Mouse (Mus musculus) cerebellum, adult 9-10 months (tissue): ENCODE results near the gene Tex29.

ENCODE experiments used
- DNase-seq: peaks from one replicate; pipeline ENCODE4 v3.0.0; 2022

The Tex29 gene

DNA sequence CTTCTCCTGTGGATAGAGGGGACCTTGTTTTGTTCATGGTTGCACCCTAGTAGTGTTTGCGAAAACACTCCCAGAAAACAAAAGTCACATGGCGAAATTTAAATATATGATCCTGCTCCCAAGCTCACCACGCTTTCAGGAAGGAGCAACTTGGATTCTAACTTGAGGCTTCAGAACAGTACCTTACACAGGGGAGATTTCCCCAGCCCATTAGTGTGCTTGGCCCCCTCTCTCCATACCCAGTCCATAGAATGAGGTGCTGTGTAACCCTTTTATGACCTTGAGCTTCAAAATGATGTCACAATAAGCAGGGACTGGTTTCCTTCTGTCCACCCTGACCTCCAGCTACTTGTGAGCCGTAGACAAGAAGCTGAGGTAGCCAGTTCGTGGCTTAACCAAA lies at the start of gene Tex29:
Gene Tex29, plus strand, starts transcription at position 301 of the 400 bp plus-strand sequence.
- no peak for DNase-seq

DNA sequence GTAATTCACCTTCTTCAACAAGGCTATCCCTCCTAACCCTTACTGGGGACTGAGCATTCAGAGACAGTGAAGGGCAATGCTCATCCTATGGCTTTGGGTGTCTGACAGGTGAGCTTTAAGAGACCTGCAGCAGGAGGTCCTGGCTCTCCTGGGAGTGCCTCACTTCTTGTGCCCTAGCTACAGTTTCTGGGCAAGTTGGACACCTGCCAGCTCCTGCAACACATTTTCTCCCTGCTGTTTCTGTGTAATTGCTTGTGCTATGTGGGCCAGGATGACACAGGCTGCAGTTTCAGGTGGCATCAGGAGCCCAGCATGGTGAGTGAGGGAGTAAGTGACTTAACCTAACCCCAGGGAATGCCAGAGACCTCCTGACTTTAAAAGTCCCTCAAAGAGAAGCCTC lies 45.3 kb upstream of the Tex29 start:
- DNase-seq = peak; percentile 87

DNA sequence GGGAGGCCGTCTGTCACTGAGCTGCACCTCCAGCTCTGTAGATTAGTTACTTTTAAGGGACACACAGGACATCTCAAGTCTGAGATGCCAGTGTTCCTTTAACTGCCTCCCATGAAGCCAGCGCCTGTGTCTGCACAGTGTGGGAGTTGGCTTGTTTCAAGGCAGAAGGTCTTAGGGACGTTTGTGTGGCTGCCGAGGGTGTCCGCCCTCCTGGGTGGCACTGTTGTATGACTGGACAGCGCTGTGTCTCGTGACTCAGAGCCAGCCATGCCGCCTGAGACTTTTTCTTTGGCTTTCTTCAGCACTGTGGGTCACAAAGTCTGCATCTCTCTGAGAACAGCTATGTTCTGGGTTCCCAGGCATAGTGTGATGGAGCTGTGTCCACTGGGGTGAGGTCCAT lies 43.1 kb upstream of the Tex29 start:
- DNase-seq = no peak

- DNase-seq = peak; percentile 74
These were observed 42.4 kb upstream of the Tex29 start for GRCm38 (mm10) chr8:11797729-11798479.

GRCm38 (mm10) chr8:11798480-11798867 lies 41.8 kb upstream of the Tex29 start:
- no peak for DNase-seq

DNA sequence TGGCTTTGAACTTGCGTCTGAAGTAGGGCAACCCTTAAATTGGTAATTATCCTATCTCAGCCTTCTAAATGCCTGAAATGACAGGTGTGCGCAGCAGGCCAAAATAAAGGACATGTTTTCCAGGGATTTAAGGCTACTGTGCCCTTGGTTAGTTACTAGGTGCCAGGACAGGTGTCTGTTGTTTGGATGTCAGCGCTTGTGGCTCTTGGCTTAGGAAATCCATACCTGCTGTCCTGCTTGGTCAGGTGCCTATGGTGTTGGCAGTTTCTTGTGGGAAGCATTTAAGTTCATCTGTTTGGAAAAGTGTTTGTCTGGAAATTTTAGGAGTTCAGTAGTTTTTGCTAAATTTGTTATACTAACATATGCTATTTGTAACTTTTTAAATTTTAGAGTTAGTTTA lies 41.2 kb upstream of the Tex29 start:
- no peak for DNase-seq

- DNase-seq = no peak
These were observed 39.8 kb upstream of the Tex29 start for GRCm38 (mm10) chr8:11800481-11800880.

DNA sequence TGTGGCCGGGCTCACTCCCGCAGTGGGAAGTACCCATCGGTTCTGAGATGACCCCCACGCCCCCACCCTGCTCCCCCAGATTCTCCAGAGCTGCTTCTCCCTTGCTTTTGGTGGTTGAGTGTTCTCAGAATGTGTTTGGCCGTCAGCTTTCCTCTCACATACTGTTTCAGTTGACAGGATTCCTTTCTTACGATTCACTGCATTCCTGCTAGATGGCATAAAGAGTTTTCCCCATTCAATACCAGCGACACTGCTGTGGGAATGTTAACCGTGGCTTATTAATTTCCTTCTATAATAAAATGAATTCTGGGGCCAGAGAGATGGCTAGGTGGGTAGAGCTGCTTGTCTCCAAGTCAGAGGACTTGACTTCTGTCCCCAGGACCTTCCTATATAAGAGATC lies 38.7 kb upstream of the Tex29 start:
- DNase-seq = no peak

- DNase-seq = no peak
These were observed 35.4 kb upstream of the Tex29 start for GRCm38 (mm10) chr8:11804914-11805313.

DNA sequence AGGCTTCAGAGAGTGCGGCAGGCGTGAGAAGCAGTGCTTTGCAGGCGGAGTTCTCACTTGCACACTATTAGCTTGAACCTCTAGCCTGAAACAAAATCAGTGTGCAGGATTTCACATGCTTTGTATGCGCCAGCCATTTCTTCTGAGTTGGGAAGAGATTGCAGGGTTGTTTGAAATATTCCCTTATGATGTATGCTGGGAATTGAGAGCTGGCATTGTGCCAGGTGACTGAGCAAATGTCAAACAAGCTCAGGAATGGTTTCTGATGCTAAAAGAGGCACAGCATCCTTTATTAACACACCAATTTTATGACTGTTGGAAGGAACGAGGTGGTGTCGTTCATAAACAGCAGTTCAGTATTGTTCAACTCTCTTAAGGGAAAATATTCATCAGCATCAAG lies 34.0 kb upstream of the Tex29 start:
- DNase-seq = no peak

GRCm38 (mm10) chr8:11807361-11807760 lies 32.9 kb upstream of the Tex29 start:
- DNase-seq = no peak

GRCm38 (mm10) chr8:11808047-11808446 lies 32.2 kb upstream of the Tex29 start:
- no peak for DNase-seq

DNA sequence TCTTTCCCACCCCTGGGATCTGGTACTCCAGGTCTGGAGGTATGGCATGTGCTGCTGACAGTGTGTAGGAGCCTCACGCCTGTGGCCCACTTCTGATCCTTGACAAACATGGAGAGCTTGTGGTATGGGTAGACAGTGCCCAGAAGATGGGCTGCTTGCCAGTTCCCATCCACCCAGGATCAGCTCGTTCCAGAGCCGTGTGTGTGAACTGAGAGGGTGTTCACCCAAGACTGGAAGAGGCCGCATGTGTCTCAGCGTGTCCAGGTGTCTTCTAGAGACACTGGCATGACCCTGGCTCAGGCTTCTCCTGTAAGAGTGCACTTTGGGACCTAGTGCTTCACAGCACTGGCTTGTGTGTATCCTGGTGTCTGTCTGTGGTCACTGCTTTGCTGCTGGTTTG lies 29.8 kb upstream of the Tex29 start:
- no peak for DNase-seq

DNA sequence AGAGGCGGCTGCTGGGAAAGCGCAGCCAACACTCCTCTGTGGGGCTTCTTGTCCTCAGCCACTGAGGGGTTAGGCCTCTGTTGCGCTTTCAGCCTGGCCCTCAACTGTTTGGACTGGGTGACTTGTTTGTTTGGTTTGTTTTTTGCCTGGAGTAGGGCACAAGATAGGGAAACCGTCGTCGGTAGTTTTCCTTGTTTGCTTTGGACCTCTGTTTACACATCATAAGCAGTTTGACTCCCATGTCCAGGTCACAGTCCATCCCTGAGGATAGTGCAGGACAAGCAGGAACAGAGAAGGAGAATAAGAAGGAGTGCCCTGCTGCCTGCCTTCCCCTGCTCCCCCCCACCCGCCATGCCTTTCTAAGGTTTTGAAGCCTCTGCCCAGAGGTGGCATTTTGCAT lies 26.5 kb upstream of the Tex29 start:
- no peak for DNase-seq

DNA sequence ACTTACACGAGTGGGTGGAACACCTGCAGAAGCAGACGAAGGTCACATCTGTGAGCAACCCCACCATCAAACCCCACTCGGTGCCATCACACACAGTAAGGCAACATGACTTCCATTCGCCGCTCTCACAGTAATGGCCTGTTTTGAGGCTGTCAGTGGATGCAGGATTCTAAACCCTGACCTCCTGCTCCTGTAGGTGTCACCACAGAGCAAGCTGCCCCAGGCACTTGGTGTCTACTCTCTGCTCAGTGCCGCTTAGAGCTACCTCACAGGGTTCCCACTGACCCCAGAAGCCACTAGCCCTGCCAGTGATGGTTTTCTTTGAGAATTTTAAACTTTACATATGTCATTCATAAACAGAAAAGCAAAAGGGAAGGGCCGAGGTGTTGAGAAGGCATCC lies 25.1 kb upstream of the Tex29 start:
- DNase-seq = no peak

GRCm38 (mm10) chr8:11820136-11820535 lies 20.1 kb upstream of the Tex29 start:
- DNase-seq = no peak

GRCm38 (mm10) chr8:11820568-11820967 lies 19.7 kb upstream of the Tex29 start:
- DNase-seq = no peak

DNA sequence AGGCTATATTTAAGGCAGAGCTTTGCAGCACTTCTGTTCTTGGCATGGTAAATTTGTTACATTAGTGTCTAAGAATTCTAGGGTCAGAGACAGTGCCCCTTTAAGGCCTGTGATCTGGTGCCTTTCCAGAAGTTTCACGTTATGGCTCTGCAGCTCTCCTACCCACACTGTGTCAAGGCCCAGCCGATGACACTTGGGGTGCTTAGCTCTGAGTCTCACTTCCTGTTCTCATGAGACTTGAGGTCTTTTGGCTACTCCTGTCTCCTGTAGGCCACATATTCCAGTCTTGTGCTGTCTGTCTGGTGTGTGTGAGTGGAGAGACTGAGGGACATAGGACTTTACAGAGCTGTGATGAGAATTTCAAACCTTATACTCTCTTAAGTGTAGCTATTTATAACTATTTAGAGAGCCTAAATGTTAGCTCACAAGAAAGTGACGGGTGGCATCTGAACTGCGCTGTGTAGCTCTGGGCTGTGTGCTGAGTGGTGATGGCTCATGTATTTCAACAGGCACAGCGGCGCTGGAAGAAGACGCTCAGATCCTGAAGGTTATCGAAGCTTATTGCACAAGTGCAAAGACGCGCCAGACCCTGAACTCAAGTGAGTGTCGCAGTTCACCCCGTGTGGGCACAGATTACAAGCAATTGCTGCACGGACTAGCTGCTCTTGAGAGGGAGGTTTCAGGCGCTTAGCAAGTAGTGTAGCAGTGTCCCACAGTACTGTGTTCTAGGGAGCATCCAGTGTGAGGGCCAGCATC lies 18.6 kb upstream of the Tex29 start:
- no peak for DNase-seq

DNA sequence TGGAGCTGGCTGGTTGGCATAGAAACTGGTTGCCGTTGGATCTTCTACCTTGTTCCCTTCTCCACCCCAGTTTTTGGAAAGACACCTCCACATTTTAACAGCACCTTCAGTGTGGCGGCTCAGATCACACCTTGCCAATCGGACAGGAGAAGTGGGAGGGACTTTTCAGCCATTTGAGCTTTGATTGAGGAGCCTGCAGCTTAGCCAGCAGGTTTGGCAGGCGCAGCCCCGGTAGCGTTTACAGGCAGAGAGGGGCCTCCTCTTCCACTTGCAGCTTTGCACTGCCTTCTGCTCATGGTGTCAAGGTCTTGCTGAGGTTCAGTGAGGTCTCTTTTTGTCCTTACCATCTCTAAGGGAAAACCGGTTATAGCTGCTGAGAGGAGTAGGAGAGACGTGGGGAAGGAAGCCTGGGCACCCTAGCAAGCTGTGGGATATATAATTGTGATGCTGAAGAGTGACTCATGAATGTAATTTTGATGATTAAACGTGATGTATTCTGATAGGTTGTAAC lies 17.7 kb upstream of the Tex29 start:
- no peak for DNase-seq

GRCm38 (mm10) chr8:11825756-11826155 lies 14.5 kb upstream of the Tex29 start:
- DNase-seq = no peak

DNA sequence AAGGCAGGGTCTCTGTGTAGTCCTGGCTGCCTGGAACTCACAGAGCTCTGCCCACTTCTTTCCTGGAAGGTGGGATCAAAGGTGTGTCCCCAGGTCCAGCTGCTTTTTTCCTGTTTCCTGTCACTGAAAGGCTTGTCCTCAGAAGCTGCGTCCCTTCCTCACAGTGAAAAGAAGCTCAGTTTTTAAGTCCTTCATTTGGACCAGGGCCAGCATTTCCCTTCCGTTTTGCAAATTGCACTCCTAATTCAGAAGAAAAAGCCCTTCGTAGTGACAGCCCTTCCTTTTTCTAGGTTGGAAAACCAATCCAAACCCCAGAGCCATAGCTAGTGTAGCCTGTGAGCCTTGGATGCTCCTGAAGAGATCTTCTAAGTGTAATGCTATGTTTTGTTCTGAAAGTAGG lies 13.0 kb upstream of the Tex29 start:
- DNase-seq = no peak

DNA sequence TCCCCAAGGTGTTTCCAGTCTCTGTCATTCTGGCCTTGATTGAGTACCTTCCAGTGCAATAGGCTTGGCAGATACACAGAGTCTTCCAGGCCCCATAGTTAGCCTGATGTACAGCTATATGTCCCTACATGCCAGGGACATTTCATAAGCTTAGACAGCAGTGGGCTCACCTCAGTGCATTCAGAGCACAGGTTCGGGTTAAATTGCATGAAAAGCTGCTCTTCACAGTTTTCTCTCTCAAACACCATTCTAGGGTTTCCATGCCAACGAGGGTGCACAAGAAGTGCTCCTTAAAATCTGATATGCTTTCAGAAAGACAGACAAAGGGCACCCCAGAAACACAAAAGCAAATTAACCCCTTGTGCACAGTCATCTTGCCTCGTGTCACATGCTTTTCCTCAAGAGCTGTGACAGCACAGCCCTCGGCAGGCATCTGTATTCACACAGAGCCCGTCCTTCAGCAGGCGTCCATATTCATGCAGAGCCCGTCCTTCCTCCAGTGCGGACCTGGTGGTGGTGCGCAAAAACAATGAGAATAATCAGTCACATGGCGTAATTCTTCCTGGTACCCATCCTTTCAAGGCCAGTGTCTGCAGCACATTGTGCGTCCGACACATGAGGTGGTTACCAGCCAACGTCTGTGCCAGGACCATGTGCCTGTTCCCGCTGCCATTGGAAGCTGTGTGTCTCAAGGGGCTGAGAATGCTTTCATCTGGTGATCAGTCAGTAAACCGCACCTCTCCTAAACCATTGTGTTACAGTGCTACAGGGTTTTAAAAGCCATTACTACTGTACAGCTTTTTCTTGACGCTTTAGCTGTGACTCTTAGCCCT lies 9.8 kb upstream of the Tex29 start:
- peak; percentile 10 for DNase-seq

GRCm38 (mm10) chr8:11831174-11831573 lies 9.1 kb upstream of the Tex29 start:
- DNase-seq = no peak
